Mouse (Mus musculus): Measurements from ENCODE around the gene Nemp1. TPM values are rescaled to one million over a fixed set of nuclear protein-coding genes. Genes with fewer than 3 reads are reported as not detected.

The Nemp1 gene
- total RNA-seq, 2 experiments from 2014 or later: 3.5 to 5.7 TPM

Other genes with a start within 250 kb of the Nemp1 start
- gene Stac3, start 165.2 kb upstream of the Nemp1 start, total RNA-seq (2021): 1 to 10 TPM; 5.0 to 6.4 TPM
- 1 to 10 TPM; 4.8 to 6.9 TPM for gene Ndufa4l2, start 151.9 kb upstream of the Nemp1 start, total RNA-seq (2021)
- 10 to 100 TPM; 33.0 to 35.5 TPM for gene Shmt2, start 144.5 kb upstream of the Nemp1 start, total RNA-seq (2021)
- gene Nxph4, start 132.3 kb upstream of the Nemp1 start, total RNA-seq (2021): 1 to 10 TPM; 2.7 TPM
- gene Lrp1, start 45.8 kb upstream of the Nemp1 start, total RNA-seq (2021): 100 to 1,000 TPM; 287 to 301 TPM
- gene Stat6, start 23.9 kb upstream of the Nemp1 start, total RNA-seq (2021): 1 to 10 TPM; 6.1 to 6.2 TPM
- 10 to 100 TPM; 33.3 to 36.9 TPM for gene Nab2, start 1.7 kb downstream of the Nemp1 start, total RNA-seq (2021)
- gene Myo1a, start 38.3 kb downstream of the Nemp1 start, total RNA-seq (2021): under 1 TPM; 0.48 to 0.76 TPM
- 1 to 10 TPM; 5.2 to 6.3 TPM for gene Tac2, start 57.6 kb downstream of the Nemp1 start, total RNA-seq (2021)
- 1 to 10 TPM; 9.1 to 9.5 TPM for gene Zbtb39, start 72.6 kb downstream of the Nemp1 start, total RNA-seq (2021)
- 1 to 10 TPM; 1.6 TPM for gene Gpr182, start 84.8 kb downstream of the Nemp1 start, total RNA-seq (2021)
- gene Rdh1, start 92.8 kb downstream of the Nemp1 start, total RNA-seq (2021): under 1 TPM; 0.09 to 0.24 TPM
- gene Rdh16f1, start 92.9 kb downstream of the Nemp1 start, total RNA-seq (2021): under 1 TPM; 0.25 to 0.76 TPM
- not detected for gene Rdh9, start 109.5 kb downstream of the Nemp1 start, total RNA-seq (2021)
- under 1 TPM; 0.12 to 0.21 TPM for gene Rdh16, start 134.3 kb downstream of the Nemp1 start, total RNA-seq (2021)
- gene Rdh19, start 183.0 kb downstream of the Nemp1 start, total RNA-seq (2021): not detected
- gene Rdh16f2, start 199.6 kb downstream of the Nemp1 start, total RNA-seq (2021): not detected
- gene Rdh7, start 221.9 kb downstream of the Nemp1 start, total RNA-seq (2021): not detected
- under 1 TPM in 1 of 2 experiments, not detected in 1; 0.12 TPM for gene Sdr9c7, start 231.6 kb downstream of the Nemp1 start, total RNA-seq (2021)